Mouse (Mus musculus) gastrocnemius, adult 2 months (tissue): ENCODE data around the gene Katnbl1. TPM values are rescaled to one million over a fixed set of nuclear protein-coding genes. Genes with fewer than 3 reads are reported as not detected.

Experiments
- DNase-seq: peaks from one replicate; pipeline ENCODE4 v3.0.0; 2022
- H3K27ac ChIP-seq: fragments of 200-600 bp; 2 replicates; pipeline ENCODE4 v1.8.1; 2022; ENCODE audit warnings: mild to moderate bottlenecking
- H3K4me3 ChIP-seq: fragments of 200-600 bp; 2 replicates; pipeline ENCODE4 v1.8.1; 2022; ENCODE audit warnings: mild to moderate bottlenecking, moderate library complexity
- CTCF ChIP-seq: fragments of 200-600 bp; IDR thresholded peaks from 2 replicates; pipeline ENCODE4 v1.8.1; 2022; ENCODE audit warnings: antibody characterized with exemption, mild to moderate bottlenecking, moderate library complexity
- intact Hi-C: fragments of 180-260 bp; cut with DNase I; formaldehyde crosslinking; loops from one replicate; pipeline ENCODE4 v1.15.1; 2025
- total RNA-seq, 2 experiments: library from RNA; stranded (reverse); gene quantifications; 2 replicates each; pipeline ENCODE4 v1.2.3; 2021

The Katnbl1 gene
- total RNA-seq, 2 experiments from 2014 or later: 2.1 to 3.2 TPM

- peak; percentile 100 for DNase-seq
- Histone ChIP-seq H3K4me3 (peak within 1 kb of the TSS; percentile 93), H3K27ac (peak within 1 kb of the TSS; percentile 96)
- intact Hi-C loops: loop anchor here (1.0 to 2.0 kb wide), 2 partner anchors 76 to 194 kb away; partner anchors contain the start of genes Katnbl1 and Nop10
- no peak for TF ChIP-seq CTCF
Observed at GRCm38 (mm10) chr2:112454862-112455564, 76.0 kb downstream of the Katnbl1 start, which contains the start of gene Emc7. Emc7 (plus strand) TSS chr2:112454997.

GRCm38 (mm10) chr2:112460557-112460956 lies 81.5 kb downstream of the Katnbl1 start:
- H3K27ac ChIP-seq: no peak overlapping the region
- intact Hi-C loops: no loop called here
- TF ChIP-seq CTCF: 0 out of 2 replicates have a peak, but pooled peaks have one; percentile 10
- DNase-seq: no peak
- no peak overlapping the region for H3K4me3 ChIP-seq

Other genes starting within 250 kb of the Katnbl1 start
- gene Olfr1316, start 244.2 kb upstream of the Katnbl1 start, total RNA-seq: not detected
- gene Olfr1317, start 238.9 kb upstream of the Katnbl1 start, total RNA-seq: not detected
- not detected for gene Olfr1318, start 225.0 kb upstream of the Katnbl1 start, total RNA-seq
- gene Lpcat4, start 139.7 kb upstream of the Katnbl1 start, total RNA-seq: 1 to 10 TPM in 1 of 2 experiments, under 1 TPM in 1; 0.99 to 1.5 TPM
- not detected for gene Nutm1, start 119.9 kb upstream of the Katnbl1 start, total RNA-seq
- 10 to 100 TPM; 51.6 to 64.3 TPM for gene Nop10, start 117.3 kb upstream of the Katnbl1 start, total RNA-seq
- gene Slc12a6, start 113.4 kb upstream of the Katnbl1 start, total RNA-seq: 10 to 100 TPM; 25.5 to 26.6 TPM
- gene Gm21985, start 112.9 kb upstream of the Katnbl1 start, total RNA-seq: 1 to 10 TPM in 1 of 2 experiments, under 1 TPM in 1; 0.71 to 1.8 TPM
- gene Emc4, start 11.2 kb upstream of the Katnbl1 start, total RNA-seq: 10 to 100 TPM; 68.4 to 75.8 TPM
- gene Emc7, start 75.8 kb downstream of the Katnbl1 start, total RNA-seq: 10 to 100 TPM; 12.6 to 15.3 TPM
- under 1 TPM in 1 of 2 experiments, not detected in 1; 0.20 TPM for gene Chrm5, start 101.6 kb downstream of the Katnbl1 start, total RNA-seq
- gene Aven, start 113.8 kb downstream of the Katnbl1 start, total RNA-seq: 10 to 100 TPM; 15.0 to 16.1 TPM